ENCODE assay signal across 10 mouse cellular contexts in genomic region chr7:96211618-96212021, GRCm38 (mm10). TPM values are rescaled to one million over a fixed set of nuclear protein-coding genes. Genes with fewer than 3 reads are reported as not detected.
DNase-seq lines count a peak whose midpoint lies in the region; ATAC-seq and TF ChIP-seq lines count a peak whose summit lies in the region.
"Had no signal": no experiment of that assay in that cellular context is flagged by ENCODE, and none has a peak within 500 bp of the region (broad histone marks: within the 10 kb centered on the region; RNA-seq: fewer than 3 reads in every experiment).

No protein-coding gene starts in this region.

- H3K4me3 ChIP-seq in heart, embryonic 13.5 days, result peak overlapping the region; percentile 68
- H3K4me3 ChIP-seq in layer of hippocampus, adult 2 months, result peak overlapping the region; percentile 72
- H3K4me3 ChIP-seq in midbrain, embryonic 14.5 days (replicated peaks; ENCODE audit: low read depth, low read length), result peak overlapping the region; percentile 79

- WGBS in heart, embryonic 13.5 days, result under 1% methylated on average over 17 of the region's 17 CpGs
- WGBS in midbrain, embryonic 14.5 days, result under 1% methylated on average over 17 of the region's 17 CpGs

- peak overlapping the region; percentile 82 for H3K9ac ChIP-seq in heart, embryonic 13.5 days
- H3K9ac ChIP-seq in midbrain, embryonic 14.5 days (replicated peaks; ENCODE audit: low read length), result peak overlapping the region; percentile 91

- H3K4me1 ChIP-seq in heart, embryonic 13.5 days, result peaks cover 23% of the 10 kb centered on the region
- peaks cover 19% of the 10 kb centered on the region for H3K4me1 ChIP-seq in midbrain, embryonic 14.5 days (ENCODE audit: control insufficient read depth, insufficient read depth, low read length)

- TF ChIP-seq CTCF in layer of hippocampus, adult 2 months (conservative IDR thresholded peaks at IDR 0.05), result no peak

- H3K36me3 ChIP-seq in heart, embryonic 13.5 days, result no peaks in the 10 kb centered on the region
- H3K36me3 ChIP-seq in midbrain, embryonic 14.5 days (ENCODE audit: control insufficient read depth, insufficient read depth, low read length), result no peaks in the 10 kb centered on the region

- DNase-seq in frontal cortex, adult 2 months (ENCODE audit: extremely low spot score in 1 of 2, low spot score in 1 of 2), result no peak
- DNase-seq in adrenal gland, postnatal 25 days, result peak; percentile 18
- DNase-seq in layer of hippocampus, adult 2 months (ENCODE audit: low spot score in 2 of 2), result no peak
- peak; percentile 55 for DNase-seq in midbrain, embryonic 14.5 days
- DNase-seq in yolk sac, embryonic 10.5 days (ENCODE audit: low spot score), result peak; percentile 12
- no peak for DNase-seq in thymus, postnatal 25 days

- H3K27me3 ChIP-seq in heart, embryonic 13.5 days (replicated peaks), result peaks cover 75% of the 10 kb centered on the region
- H3K27me3 ChIP-seq in midbrain, embryonic 14.5 days (ENCODE audit: control insufficient read depth, insufficient read depth, low read length), result peaks cover 10% of the 10 kb centered on the region; the same call in 1 of the 2 replicates
- H3K27me3 ChIP-seq: CH12.LX had no signal

- ATAC-seq in frontal cortex, adult (ENCODE audit: low TSS enrichment), result peak; percentile 20; the same call in 1 of the 2 replicates
- ATAC-seq in heart, embryonic 13.5 days (ENCODE audit: extremely low read depth, insufficient number of reproducible peaks, low FRiP score, low TSS enrichment), result no peak
- no peak for ATAC-seq in midbrain, embryonic 14.5 days (ENCODE audit: low FRiP score, low TSS enrichment)

- H3K27ac ChIP-seq in heart, embryonic 13.5 days (replicated peaks), result no peak overlapping the region
- H3K27ac ChIP-seq in layer of hippocampus, adult 2 months, result peak overlapping the region; percentile 96
- peak overlapping the region; percentile 96 for H3K27ac ChIP-seq in midbrain, embryonic 14.5 days (replicated peaks; ENCODE audit: low read depth, low read length)
- H3K27ac ChIP-seq: macrophage had no signal

- peak overlapping the region; percentile 86 for H3K4me2 ChIP-seq in heart, embryonic 13.5 days
- peak overlapping the region; percentile 98 for H3K4me2 ChIP-seq in midbrain, embryonic 14.5 days (ENCODE audit: low read length)

- H3K9me3 ChIP-seq in heart, embryonic 13.5 days, result no peaks in the 10 kb centered on the region
- no peaks in the 10 kb centered on the region for H3K9me3 ChIP-seq in midbrain, embryonic 14.5 days (ENCODE audit: control insufficient read depth, low read length)

RNA-seq across cellular contexts. Expression of gene Tenm4, which starts 40.6 kb away (rescaled TPM):
- polyA plus RNA-seq in frontal cortex, adult 2 months (2012; rRNA removed), result 29.8 and 31.4 TPM in 2 replicates
- 10.8 and 17.0 TPM in 2 replicates for total RNA-seq in adrenal gland, postnatal 25 days (2021)
- polyA plus RNA-seq in heart, embryonic 13.5 days (2015; fragmentation: Nextera tagmentation; extraction: Ambion mirVana), result 9.2 and 10.5 TPM in 2 replicates
- 100 to 1,000 TPM; 111 to 131 TPM for total RNA-seq in layer of hippocampus, adult 2 months (2021)
- 35.3 and 38.0 TPM in 2 replicates for polyA plus RNA-seq in midbrain, embryonic 14.5 days (2014; fragmentation: Nextera tagmentation; extraction: Ambion mirVana)

Comparison
In these comparisons a context has a peak if more than half of its experiments do, and no peak if none do; other contexts are left out.
1. DNase-seq: peak in adrenal gland, postnatal 25 days (single experiment), midbrain, embryonic 14.5 days (single experiment) and yolk sac, embryonic 10.5 days (single experiment); none in frontal cortex, adult 2 months (0 of 2), layer of hippocampus, adult 2 months (0 of 2) and thymus, postnatal 25 days (single experiment).
2. Peak in every context shown above with its lines, with median percentiles within 50 percentile points of each other: H3K4me3 ChIP-seq.